Mouse (Mus musculus) small intestine, adult 2 months (tissue): Measurements from ENCODE around the gene Mllt6.

Experiments used
- CTCF ChIP-seq: fragments of 200-500 bp; IDR thresholded peaks from 2 replicates; pipeline ENCODE4 v1.5.1; 2012; ENCODE audit warnings: low read depth, mild to moderate bottlenecking, control low read depth, inconsistent platforms, low read length, moderate library complexity, mixed read lengths; ENCODE audit not compliant: insufficient replicate concordance, insufficient read length; ENCODE audit errors: extremely low read depth
- POLR2A ChIP-seq: fragments of 200-500 bp; IDR thresholded peaks from 2 replicates; pipeline ENCODE4 v1.6.1; 2012; ENCODE audit warnings: low read depth, mild to moderate bottlenecking, control low read depth, inconsistent platforms, low read length, moderate library complexity

GRCm38 (mm10) chr11:97671177-97671527 lies 7.9 kb downstream of the Mllt6 start:
- TF ChIP-seq CTCF (no peak), POLR2A (no peak)
